ENCODE assay signal across 20 mouse cellular contexts in the genomic region with DNA sequence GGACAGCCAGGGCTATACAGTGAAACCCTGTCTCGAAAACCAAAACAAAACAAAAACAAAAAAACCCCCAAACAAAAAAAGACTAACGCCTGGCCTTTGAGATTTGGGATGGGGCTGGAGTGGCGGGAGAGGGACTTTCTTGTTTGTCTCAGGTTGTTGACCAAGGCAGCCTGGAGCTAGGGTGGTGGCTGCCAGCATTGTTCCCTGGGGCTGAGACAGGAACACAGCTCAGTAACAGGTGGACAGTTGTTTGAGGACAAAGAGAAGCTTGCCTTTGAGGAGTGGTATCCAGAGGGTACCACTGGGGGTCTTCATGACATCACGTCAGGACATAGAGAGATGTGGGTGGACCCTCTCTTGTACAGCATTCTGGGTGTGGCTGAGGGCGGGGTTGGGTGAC. TPM values are rescaled to one million over a fixed set of nuclear protein-coding genes. Genes with fewer than 3 reads are reported as not detected.
"Had no signal": no experiment of that assay in that cellular context is flagged by ENCODE, and none has a peak within 500 bp of the region (broad histone marks: within the 10 kb centered on the region; RNA-seq: fewer than 3 reads in every experiment).

No protein-coding gene starts in this region.

- H3K36me3 ChIP-seq: midbrain, embryonic 15.5 days; neural tube, embryonic 15.5 days had no signal

- H3K27ac ChIP-seq: midbrain, embryonic 10.5 days; midbrain, embryonic 13.5 days; midbrain, embryonic 15.5 days; neural tube, embryonic 13.5 days; neural tube, embryonic 15.5 days had no signal

- H3K4me3 ChIP-seq: midbrain, embryonic 10.5 days; midbrain, embryonic 13.5 days; midbrain, embryonic 15.5 days; myocyte; neural tube, embryonic 13.5 days; neural tube, embryonic 15.5 days had no signal

- H3K9me3 ChIP-seq: midbrain, embryonic 10.5 days; midbrain, embryonic 13.5 days; midbrain, embryonic 15.5 days; neural tube, embryonic 13.5 days; neural tube, embryonic 15.5 days had no signal

- DNase-seq: lung, adult 18-20 months; lung, embryonic 14.5 days; lung, postnatal 10 days; lung, postnatal 4 days; retina, postnatal 1 day; right cerebral cortex, adult 18-20 months; right cerebral cortex, postnatal 25 days; right cerebral cortex, postnatal 4 days; spleen, adult 18-20 months; thymus, adult 18-20 months; thymus, postnatal 14 days; thymus, postnatal 36 days had no signal

- H3K27me3 ChIP-seq: midbrain, embryonic 15.5 days had no signal

- H3K4me2 ChIP-seq: lung, embryonic 14.5 days; midbrain, embryonic 13.5 days; midbrain, embryonic 15.5 days; neural tube, embryonic 13.5 days; neural tube, embryonic 15.5 days had no signal

- ATAC-seq: midbrain, embryonic 13.5 days; midbrain, embryonic 15.5 days had no signal

- H3K9ac ChIP-seq: lung, embryonic 14.5 days; midbrain, embryonic 13.5 days; midbrain, embryonic 15.5 days; neural tube, embryonic 13.5 days; neural tube, embryonic 15.5 days had no signal

RNA-seq across cellular contexts. Expression of gene Aif1l, which starts 5.7 kb away (rescaled TPM):
- total RNA-seq: megakaryocyte, adult 5-6 weeks; megakaryocyte-erythroid progenitor cell, adult 5-6 weeks had no signal
